Mouse (Mus musculus) limb, embryonic 14.5 days (tissue): ENCODE measurements around the gene Gm28038. TPM values are rescaled to one million over a fixed set of nuclear protein-coding genes. Genes with fewer than 3 reads are reported as not detected.

Experiments used
- ATAC-seq: fragments of 200-750 bp; cut with Nextera tagmentation; 2 replicates; pipeline ENCODE4 v1.8.0; 2017; ENCODE audit warnings: low read depth, moderate number of reproducible peaks, moderate TSS enrichment; ENCODE audit not compliant: low FRiP score
- DNase-seq: peaks from one replicate; pipeline ENCODE4 v3.0.0-alpha.2; 2015; ENCODE audit warnings: low spot score
- H3K27ac ChIP-seq: fragments of 300-500 bp; sonication (generic); replicated peaks from 2 replicates; pipeline ENCODE4 v1.5.1; 2014; ENCODE audit warnings: low read depth, mild to moderate bottlenecking, low read length, moderate library complexity, mixed read lengths
- H3K27me3 ChIP-seq: fragments of 300-500 bp; sonication (generic); 2 replicates; pipeline ENCODE4 v1.6.1; 2014; ENCODE audit warnings: low read length, mixed read lengths; ENCODE audit not compliant: control insufficient read depth, insufficient read depth
- H3K36me3 ChIP-seq: fragments of 300-500 bp; sonication (generic); 2 replicates; pipeline ENCODE4 v1.6.1; 2014; ENCODE audit warnings: mild to moderate bottlenecking, low read length, moderate library complexity, mixed read lengths; ENCODE audit not compliant: control insufficient read depth, insufficient read depth
- H3K4me1 ChIP-seq: fragments of 300-500 bp; sonication (generic); 2 replicates; pipeline ENCODE4 v1.6.1; 2014; ENCODE audit warnings: antibody characterized with exemption, low read length, mixed read lengths; ENCODE audit not compliant: control insufficient read depth, insufficient read depth
- H3K4me2 ChIP-seq: fragments of 300-500 bp; sonication (generic); replicated peaks from 2 replicates; pipeline ENCODE4 v1.6.1; 2014; ENCODE audit warnings: low read depth, mild to moderate bottlenecking, low read length, moderate library complexity; ENCODE audit not compliant: severe bottlenecking
- H3K4me3 ChIP-seq: fragments of 300-500 bp; sonication (generic); replicated peaks from 2 replicates; pipeline ENCODE4 v1.5.1; 2014; ENCODE audit warnings: low read length
- H3K9ac ChIP-seq: fragments of 300-500 bp; sonication (generic); 2 replicates; pipeline ENCODE4 v1.6.1; 2014; ENCODE audit warnings: mild to moderate bottlenecking, low read depth, low read length, moderate library complexity; ENCODE audit not compliant: severe bottlenecking
- H3K9me3 ChIP-seq: fragments of 300-500 bp; sonication (generic); 2 replicates; pipeline ENCODE4 v1.6.1; 2016; ENCODE audit warnings: low read length; ENCODE audit not compliant: control insufficient read depth
- POLR2A ChIP-seq: fragments of 200-500 bp; IDR thresholded peaks from 2 replicates; pipeline ENCODE4 v1.8.0; 2012; ENCODE audit warnings: inconsistent platforms, mild to moderate bottlenecking, moderate library complexity, borderline replicate concordance; ENCODE audit not compliant: insufficient read depth, insufficient read length; ENCODE audit errors: extremely low read depth
- WGBS: fragments of 180-500 bp; shearing (Covaris S2); extraction: QIAGEN DNeasy Blood & Tissue Kit; methylation state at CpG from one replicate; pipeline ENCODE4 v1.1.7; 2014; 5-methylcytosine and 5-hydroxymethylcytosine counted together
- polyA plus RNA-seq, 2 experiments: library from polyadenylated mRNA; depleted of rRNA in 1 of 2; stranded (reverse) in 1 of 2; unstranded in 1 of 2; fragments of >200 nt; fragmentation: Nextera tagmentation in 1 of 2; extraction: Ambion mirVana in 1 of 2; gene quantifications; 2 replicates each; pipeline versions ENCODE4 v1.2.1 to v1.2.3; 2012 to 2014

Gm28038 gene
- polyA plus RNA-seq, 2 experiments = not detected

- no peaks in the 10 kb centered on the region for H3K27me3 ChIP-seq
- 8% methylated on average over 4 of the region's 4 CpGs for WGBS
- DNase-seq (peak; percentile 54), ATAC-seq (no peak)
- H3K36me3 ChIP-seq = peaks cover 33% of the 10 kb centered on the region
- peak overlapping the region; percentile 38 for H3K9ac ChIP-seq
- no peak for TF ChIP-seq POLR2A
- H3K9me3 ChIP-seq = no peaks in the 10 kb centered on the region
- peak overlapping the region; percentile 26 for H3K4me2 ChIP-seq
- no peak overlapping the region; the same call in 1 of the 2 replicates for H3K4me3 ChIP-seq
- peak overlapping the region; percentile 79 for H3K27ac ChIP-seq
- H3K4me1 ChIP-seq = peaks cover 26% of the 10 kb centered on the region
Measured at GRCm38 (mm10) chr2:30266392-30266941, 14.4 kb upstream of the Gm28038 start.

GRCm38 (mm10) chr2:30267466-30267865, 13.4 kb upstream of the Gm28038 start:
- Histone ChIP-seq H3K4me1 (peaks cover 26% of the 10 kb centered on the region), H3K27me3 (no peaks in the 10 kb centered on the region), H3K36me3 (peaks cover 23% of the 10 kb centered on the region), H3K9me3 (no peaks in the 10 kb centered on the region), H3K4me2 (no peak overlapping the region), H3K4me3 (no peak overlapping the region), H3K27ac (no peak overlapping the region), H3K9ac (no peak overlapping the region)
- DNase-seq (no peak), ATAC-seq (no peak)
- no peak for TF ChIP-seq POLR2A
- WGBS = 90% methylated on average over 2 of the region's 2 CpGs

- Histone ChIP-seq H3K9ac (no peak overlapping the region), H3K4me2 (no peak overlapping the region), H3K27me3 (no peaks in the 10 kb centered on the region), H3K4me3 (no peak overlapping the region), H3K27ac (no peak overlapping the region), H3K4me1 (peaks cover 26% of the 10 kb centered on the region), H3K36me3 (peaks cover 17% of the 10 kb centered on the region), H3K9me3 (no peaks in the 10 kb centered on the region)
- 65% methylated on average over 4 of the region's 4 CpGs for WGBS
- TF ChIP-seq POLR2A = no peak
- ATAC-seq (no peak), DNase-seq (no peak)
Measured at GRCm38 (mm10) chr2:30268371-30268770, 12.5 kb upstream of the Gm28038 start.

- no peak for TF ChIP-seq POLR2A
- Histone ChIP-seq H3K4me2 (no peak overlapping the region), H3K27ac (0 out of 2 replicates have a peak overlapping the region, but pooled peaks have one; percentile 6), H3K36me3 (peaks cover 6% of the 10 kb centered on the region; the same call in 1 of the 2 replicates), H3K4me3 (no peak overlapping the region), H3K9ac (0 out of 2 replicates have a peak overlapping the region, but pooled peaks have one; percentile 7), H3K4me1 (peaks cover 26% of the 10 kb centered on the region), H3K27me3 (no peaks in the 10 kb centered on the region), H3K9me3 (no peaks in the 10 kb centered on the region)
- DNase-seq = no peak
- ATAC-seq = no peak
- 87% methylated on average over 17 of the region's 17 CpGs for WGBS
Measured at GRCm38 (mm10) chr2:30269241-30269990, 11.4 kb upstream of the Gm28038 start.

GRCm38 (mm10) chr2:30270134-30270533, 10.7 kb upstream of the Gm28038 start:
- Histone ChIP-seq H3K27ac (0 out of 2 replicates have a peak overlapping the region, but pooled peaks have one; percentile 6), H3K4me3 (no peak overlapping the region), H3K36me3 (no peaks in the 10 kb centered on the region), H3K4me1 (peaks cover 19% of the 10 kb centered on the region), H3K9me3 (no peaks in the 10 kb centered on the region), H3K9ac (0 out of 2 replicates have a peak overlapping the region, but pooled peaks have one; percentile 7), H3K27me3 (no peaks in the 10 kb centered on the region), H3K4me2 (no peak overlapping the region)
- TF ChIP-seq POLR2A = no peak
- 67% methylated on average over 1 of the region's 1 CpGs for WGBS
- DNase-seq (peak; percentile 81), ATAC-seq (peak; percentile 85)
